Mouse (Mus musculus) heart, adult 2 months (tissue): ENCODE results near the gene Rbpj. TPM values are rescaled to one million over a fixed set of nuclear protein-coding genes. Genes with fewer than 3 reads are reported as not detected.

Experiments used
- DNase-seq, 2 experiments: peaks; one replicate each; pipeline ENCODE4 v3.0.0; 2021
- H3K27ac ChIP-seq: fragments of 200-600 bp; 2 replicates; pipeline ENCODE4 v1.8.1; 2022
- H3K27me3 ChIP-seq: fragments of 200-500 bp; 2 replicates; pipeline ENCODE4 v1.6.1; 2012; ENCODE audit warnings: mild to moderate bottlenecking, low read length, inconsistent platforms, mixed read lengths; ENCODE audit not compliant: control insufficient read depth, insufficient read depth
- H3K36me3 ChIP-seq: fragments of 200-500 bp; 2 replicates; pipeline ENCODE4 v1.6.1; 2012; ENCODE audit warnings: low read length, inconsistent platforms; ENCODE audit not compliant: control insufficient read depth, insufficient read depth
- H3K4me1 ChIP-seq: fragments of 200-500 bp; 2 replicates; pipeline ENCODE4 v1.6.1; 2011; ENCODE audit warnings: low read length; ENCODE audit not compliant: control insufficient read depth, insufficient read depth
- H3K4me3 ChIP-seq: fragments of 200-600 bp; 2 replicates; pipeline ENCODE4 v1.8.1; 2022
- H3K79me2 ChIP-seq: fragments of 200-500 bp; replicated peaks from 2 replicates; pipeline ENCODE4 v1.6.1; 2012; ENCODE audit warnings: mild to moderate bottlenecking, inconsistent platforms, low read length, moderate library complexity, mixed read lengths; ENCODE audit not compliant: control insufficient read depth, insufficient read depth
- H3K9ac ChIP-seq: fragments of 200-500 bp; 2 replicates; pipeline ENCODE4 v1.6.1; 2012; ENCODE audit warnings: low read depth, mild to moderate bottlenecking, control low read depth, inconsistent platforms, low read length, mixed read lengths
- CTCF ChIP-seq: fragments of 200-600 bp; IDR thresholded peaks from 2 replicates; pipeline ENCODE4 v1.8.1; 2022; ENCODE audit warnings: antibody characterized with exemption, mild to moderate bottlenecking, moderate library complexity
- EP300 ChIP-seq: fragments of 200-500 bp; IDR thresholded peaks from 2 replicates; pipeline ENCODE4 v1.6.1; 2011; ENCODE audit warnings: low read depth, low read length, control low read depth; ENCODE audit not compliant: insufficient read depth
- POLR2A ChIP-seq: fragments of 200-500 bp; IDR thresholded peaks from 2 replicates; pipeline ENCODE4 v1.6.1; 2011; ENCODE audit warnings: mild to moderate bottlenecking, low read depth, low read length, control low read depth; ENCODE audit not compliant: insufficient read depth
- WGBS: fragments of 180-500 bp; shearing (Covaris S2); methylation state at CpG from one replicate; pipeline ENCODE4 v1.1.7; 2018; 5-methylcytosine and 5-hydroxymethylcytosine counted together
- intact Hi-C: fragments of 180-260 bp; cut with DNase I; formaldehyde crosslinking; loops from one replicate; pipeline ENCODE4 v1.15.1; 2025
- polyA plus RNA-seq: library from polyadenylated mRNA; depleted of rRNA; stranded (reverse); fragments of >200 nt; gene quantifications from 2 replicates; pipeline ENCODE4 v1.2.3, GENCODE M21; 2012
- total RNA-seq, 2 experiments: library from RNA; stranded (reverse); gene quantifications; 2 replicates each; pipeline ENCODE4 v1.2.3; 2021

The Rbpj gene
- total and polyA plus RNA-seq, 3 experiments: 13.5 to 29.6 (median 22.1) TPM

DNA sequence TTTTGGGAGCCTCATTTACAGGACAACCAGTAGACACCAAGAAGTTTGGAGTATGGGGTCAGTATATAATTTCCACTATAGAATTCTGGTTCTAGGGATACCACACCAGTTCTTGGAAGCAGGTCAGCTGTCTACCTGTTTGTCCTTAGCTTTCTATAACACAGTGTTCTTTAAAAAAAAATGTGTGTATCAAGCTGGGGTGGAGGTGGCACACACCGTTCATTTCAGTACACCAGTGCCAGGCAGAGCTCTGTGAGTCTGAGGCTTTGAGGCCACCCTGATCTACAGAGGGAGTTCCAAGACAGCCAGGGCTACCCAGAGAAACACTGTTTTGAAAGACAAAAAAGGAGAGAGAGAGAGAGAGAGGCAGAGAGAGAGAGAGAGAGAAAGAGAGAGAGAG lies 87.3 kb downstream of the Rbpj start:
- DNase-seq: no peak
- TF ChIP-seq POLR2A: no peak
- no peak for TF ChIP-seq CTCF
- no peak for TF ChIP-seq EP300
- no peak overlapping the region for H3K9ac ChIP-seq
- no peaks in the 10 kb centered on the region for H3K27me3 ChIP-seq
- no peaks in the 10 kb centered on the region for H3K36me3 ChIP-seq
- no peak overlapping the region for H3K27ac ChIP-seq
- no peak overlapping the region for H3K4me3 ChIP-seq
- no peaks in the 10 kb centered on the region for H3K79me2 ChIP-seq
- H3K4me1 ChIP-seq: no peaks in the 10 kb centered on the region
- 93% methylated on average over 1 of the region's 1 CpGs for WGBS
- intact Hi-C loops: no loop called here

DNA sequence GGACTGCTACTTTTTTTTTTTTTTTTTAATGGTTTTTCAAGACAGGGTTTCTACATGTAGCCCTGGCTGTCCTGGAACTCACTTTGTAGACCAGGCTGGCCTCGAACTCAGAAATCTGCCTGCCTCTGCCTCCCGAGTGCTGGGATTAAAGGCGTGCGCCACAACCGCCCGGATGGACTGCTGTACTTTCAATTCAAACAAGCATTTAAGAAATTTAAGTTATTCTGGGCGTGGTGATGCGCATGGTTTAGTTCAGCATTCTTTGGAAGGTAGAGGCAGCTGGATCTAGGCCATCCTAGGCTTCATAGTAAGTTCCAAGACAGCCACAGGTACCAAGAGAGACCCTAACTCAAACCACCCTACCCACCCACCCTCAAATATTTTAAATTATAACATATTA lies 88.2 kb downstream of the Rbpj start:
- no peak for DNase-seq
- TF ChIP-seq POLR2A (no peak), CTCF (no peak), EP300 (no peak)
- Histone ChIP-seq H3K4me3 (no peak overlapping the region), H3K27ac (no peak overlapping the region), H3K79me2 (no peaks in the 10 kb centered on the region), H3K9ac (no peak overlapping the region), H3K4me1 (no peaks in the 10 kb centered on the region), H3K27me3 (no peaks in the 10 kb centered on the region), H3K36me3 (no peaks in the 10 kb centered on the region)
- intact Hi-C loops: no loop called here
- WGBS: 97% methylated on average over 8 of the region's 8 CpGs

DNA sequence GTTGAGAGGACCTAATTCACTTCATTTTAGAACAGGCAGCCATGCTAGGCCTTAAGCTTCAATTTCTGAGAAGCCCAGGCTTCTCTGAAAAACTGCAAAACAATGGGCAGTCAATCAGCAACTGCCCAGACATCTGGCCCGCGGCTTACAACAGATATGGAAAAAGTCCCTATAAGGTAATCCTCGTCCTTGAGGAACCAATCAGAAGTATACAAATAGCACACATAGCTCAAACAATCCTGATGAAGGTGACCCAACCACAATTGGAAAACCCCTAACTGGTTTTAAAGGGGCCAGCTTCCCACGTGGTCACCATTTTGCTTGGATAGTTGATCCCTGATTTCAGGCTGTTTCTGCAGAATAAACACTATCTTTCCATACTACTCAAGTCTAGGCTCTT lies 89.0 kb downstream of the Rbpj start:
- TF ChIP-seq EP300: no peak
- no peak for TF ChIP-seq CTCF
- no peak for TF ChIP-seq POLR2A
- no peak for DNase-seq

DNA sequence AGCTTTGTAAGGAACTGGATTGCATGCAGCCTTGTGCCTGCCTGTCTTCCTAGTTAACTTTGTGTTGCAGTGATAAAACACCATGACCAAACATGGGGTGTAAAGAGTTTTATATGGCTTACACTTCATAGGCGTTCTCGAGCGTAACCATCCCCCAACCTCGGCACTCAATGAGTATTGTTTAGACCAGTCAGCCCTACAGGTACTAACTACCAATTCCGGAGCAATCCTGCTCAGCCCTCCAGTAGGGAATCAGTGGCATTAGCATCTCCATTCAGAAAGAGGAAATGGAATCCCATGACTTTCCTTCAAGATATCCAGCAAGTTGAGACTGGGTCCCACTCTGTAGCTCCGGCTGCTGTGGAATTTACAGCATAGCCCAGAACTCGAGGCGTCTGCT lies 89.5 kb downstream of the Rbpj start:
- intact Hi-C loops: no loop called here
- Histone ChIP-seq H3K79me2 (no peaks in the 10 kb centered on the region), H3K9ac (no peak overlapping the region), H3K4me1 (no peaks in the 10 kb centered on the region), H3K36me3 (no peaks in the 10 kb centered on the region), H3K27me3 (no peaks in the 10 kb centered on the region), H3K4me3 (no peak overlapping the region), H3K27ac (no peak overlapping the region)
- DNase-seq: no peak
- TF ChIP-seq POLR2A: no peak
- no peak for TF ChIP-seq EP300
- TF ChIP-seq CTCF: no peak
- WGBS: 95% methylated on average over 8 of the region's 8 CpGs

More for the DNA sequence above, 89.0 kb downstream of the Rbpj start:
- WGBS: 71% methylated on average over 4 of the region's 4 CpGs
- no peak overlapping the region for H3K27ac ChIP-seq
- intact Hi-C loops: no loop called here
- no peaks in the 10 kb centered on the region for H3K79me2 ChIP-seq
- no peak overlapping the region for H3K9ac ChIP-seq
- H3K4me1 ChIP-seq: no peaks in the 10 kb centered on the region
- no peaks in the 10 kb centered on the region for H3K36me3 ChIP-seq
- no peak overlapping the region for H3K4me3 ChIP-seq
- no peaks in the 10 kb centered on the region for H3K27me3 ChIP-seq

DNA sequence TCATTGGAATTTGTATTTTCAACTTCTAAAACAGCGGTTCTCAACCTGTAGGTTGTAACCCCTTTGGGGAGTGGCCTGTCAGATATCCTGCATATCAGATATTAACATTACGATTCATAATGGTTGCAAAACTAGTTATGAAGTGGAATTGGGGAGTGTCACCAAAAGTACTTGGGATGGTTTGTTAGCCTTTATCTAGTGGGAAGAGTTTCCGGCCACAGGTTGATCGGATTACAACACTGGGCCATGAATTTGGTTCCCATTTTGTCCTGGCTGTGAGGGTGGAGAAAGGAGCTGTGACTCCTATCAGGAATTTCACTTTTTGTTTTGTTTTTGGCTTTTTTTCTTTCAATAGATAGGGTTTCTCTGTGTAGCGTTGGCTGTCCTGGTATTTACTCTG lies 90.0 kb downstream of the Rbpj start:
- 90% methylated on average over 5 of the region's 5 CpGs for WGBS
- intact Hi-C loops: no loop called here
- no peak overlapping the region for H3K9ac ChIP-seq
- H3K4me3 ChIP-seq: no peak overlapping the region
- DNase-seq: no peak
- no peaks in the 10 kb centered on the region for H3K79me2 ChIP-seq
- H3K27me3 ChIP-seq: no peaks in the 10 kb centered on the region
- TF ChIP-seq EP300 (no peak), CTCF (no peak), POLR2A (no peak)
- H3K36me3 ChIP-seq: no peaks in the 10 kb centered on the region
- H3K27ac ChIP-seq: no peak overlapping the region
- H3K4me1 ChIP-seq: no peaks in the 10 kb centered on the region

DNA sequence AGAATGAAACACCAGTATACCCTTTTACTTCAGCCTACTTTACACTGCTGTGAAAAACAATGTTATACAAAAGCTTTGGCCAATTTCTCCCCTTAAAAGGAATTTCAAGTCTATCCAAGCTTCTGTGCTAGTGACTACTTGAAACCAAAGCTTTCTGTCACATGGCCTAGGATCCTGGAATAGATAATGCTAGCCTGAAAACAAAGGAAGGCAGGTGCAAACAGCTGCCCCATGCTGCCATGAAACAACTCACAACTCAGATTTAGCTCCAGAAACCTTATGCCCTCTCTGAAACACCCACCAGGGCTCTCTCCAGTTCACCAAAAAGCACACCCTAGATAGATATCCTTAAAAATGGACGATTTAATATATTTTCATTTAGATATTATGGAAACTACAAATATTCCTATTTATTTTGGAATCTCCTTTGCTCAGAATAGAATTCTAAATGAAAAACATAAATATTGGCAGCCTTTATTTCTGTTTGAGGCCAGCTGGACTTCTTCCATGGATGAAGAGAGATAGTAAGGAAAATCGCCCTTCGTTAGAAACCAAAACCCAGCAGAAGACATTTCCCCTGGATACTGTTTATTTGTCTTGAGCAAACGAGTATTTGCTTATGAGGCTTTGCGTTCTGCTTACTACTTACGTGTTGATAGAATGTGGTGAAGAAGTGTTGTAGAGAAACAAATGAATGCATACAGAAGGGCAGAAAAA lies 91.8 kb downstream of the Rbpj start:
- TF ChIP-seq EP300 (no peak), POLR2A (no peak), CTCF (no peak)
- Histone ChIP-seq H3K9ac (no peak overlapping the region), H3K36me3 (no peaks in the 10 kb centered on the region), H3K27me3 (no peaks in the 10 kb centered on the region), H3K4me1 (no peaks in the 10 kb centered on the region), H3K27ac (no peak overlapping the region), H3K79me2 (no peaks in the 10 kb centered on the region), H3K4me3 (no peak overlapping the region)
- no peak for DNase-seq
- 60% methylated on average over 6 of the region's 6 CpGs for WGBS
- intact Hi-C loops: no loop called here
